Mouse (Mus musculus) liver, adult (tissue): ENCODE data around the gene Ophn1.

Source experiments
- GATA4 ChIP-seq: IDR thresholded peaks from 2 replicates; pipeline ENCODE4 v1.6.1; 2014; ENCODE audit warnings: mild to moderate bottlenecking, low read length; ENCODE audit not compliant: insufficient replicate concordance

Gene Ophn1

GRCm38 (mm10) chrX:98670988-98671387 lies 219.8 kb downstream of the Ophn1 start:
- TF ChIP-seq GATA4 = no peak

DNA sequence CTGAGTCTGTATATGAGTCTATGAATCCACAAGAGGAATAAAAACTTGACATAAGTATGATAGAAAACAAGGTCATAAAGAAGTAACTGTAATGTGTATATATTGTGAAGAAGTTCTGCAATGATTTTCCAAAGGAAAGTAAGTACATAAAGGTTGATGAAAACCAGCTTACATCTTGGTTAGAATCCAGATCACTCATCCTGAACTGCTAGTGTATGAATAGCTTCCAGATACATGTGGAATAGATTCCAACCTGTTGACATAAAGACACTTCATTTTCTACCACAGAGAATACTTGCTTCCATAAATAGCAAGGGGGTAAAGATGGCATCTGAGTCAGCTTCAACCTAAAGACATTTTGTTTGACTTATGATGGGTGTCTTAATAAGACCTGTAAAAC lies 239.4 kb downstream of the Ophn1 start:
- TF ChIP-seq GATA4 = no peak

- TF ChIP-seq GATA4 = no peak
Measured at GRCm38 (mm10) chrX:98628666-98629404, 262.0 kb downstream of the Ophn1 start.

DNA sequence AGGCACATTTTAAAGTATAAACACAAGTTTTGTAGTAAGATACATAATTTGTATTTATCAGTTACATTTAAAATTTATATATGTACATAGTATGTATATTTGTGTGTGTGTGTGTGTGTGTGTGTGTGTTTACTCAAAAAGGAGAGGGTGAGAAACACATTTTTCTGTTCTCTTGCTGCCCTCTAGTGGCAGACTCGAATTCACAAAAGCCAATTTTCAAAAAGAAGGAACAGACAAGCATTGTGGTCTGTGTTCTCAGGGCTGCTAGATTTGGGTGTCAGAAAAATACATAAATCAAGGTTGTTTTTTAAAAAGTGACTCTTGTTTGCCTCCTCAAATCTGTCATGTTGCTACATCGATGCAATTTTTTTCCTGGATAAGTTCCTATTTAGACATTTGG lies 272.0 kb downstream of the Ophn1 start:
- TF ChIP-seq GATA4 = no peak

GRCm38 (mm10) chrX:98617426-98617825 lies 273.4 kb downstream of the Ophn1 start:
- no peak for TF ChIP-seq GATA4

GRCm38 (mm10) chrX:98574201-98574600 lies 316.6 kb downstream of the Ophn1 start:
- TF ChIP-seq GATA4 = no peak

DNA sequence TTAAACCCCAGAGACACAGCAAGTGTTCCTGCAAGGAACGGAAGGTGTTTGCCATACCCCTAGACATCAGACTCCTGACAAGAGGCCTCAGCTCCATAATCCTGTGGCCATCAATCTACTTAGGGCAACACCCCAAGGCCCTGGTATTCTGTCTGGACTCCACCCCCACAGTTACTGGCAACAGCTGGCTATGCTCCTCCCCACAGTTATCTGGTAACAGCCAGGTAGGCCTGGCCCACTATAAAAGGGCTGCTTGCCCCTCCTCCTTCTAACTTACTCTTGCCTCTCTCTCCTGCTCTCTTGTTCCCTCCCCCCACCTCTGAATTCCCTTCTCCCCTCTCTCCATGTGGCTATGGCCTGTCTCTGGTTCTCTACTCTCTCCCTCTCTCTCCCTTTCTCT lies 344.4 kb downstream of the Ophn1 start:
- TF ChIP-seq GATA4 = no peak

GRCm38 (mm10) chrX:98515329-98515728 lies 375.5 kb downstream of the Ophn1 start:
- no peak for TF ChIP-seq GATA4

DNA sequence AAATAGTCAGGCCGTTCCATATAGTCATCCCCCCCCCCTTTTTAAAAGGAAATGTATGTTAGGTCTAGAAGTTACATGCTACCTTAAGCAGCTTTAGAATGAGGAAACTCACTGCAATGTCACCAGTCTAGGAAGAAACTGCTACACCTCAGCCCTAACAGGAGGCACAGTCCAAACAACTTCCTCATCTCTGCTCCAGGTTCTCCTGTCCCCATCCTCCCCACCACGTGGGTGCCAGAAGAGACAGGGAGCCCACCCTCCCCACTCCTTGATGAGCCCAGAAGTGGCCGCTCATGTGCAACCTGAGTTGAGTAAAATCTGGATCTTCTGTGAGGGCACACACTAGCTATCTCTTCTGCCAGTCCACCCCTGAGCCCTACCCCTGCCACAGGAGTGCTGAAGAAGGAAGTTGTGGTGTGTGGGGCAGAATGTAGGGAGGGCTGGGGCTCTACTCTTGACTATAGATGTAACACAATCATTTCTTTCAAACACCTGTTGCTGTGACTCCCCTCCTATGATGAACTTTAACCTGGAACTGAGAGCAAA lies 376.4 kb downstream of the Ophn1 start:
- TF ChIP-seq GATA4 = no peak
